Mouse (Mus musculus): Measurements from ENCODE around the gene Cbx3. TPM values are rescaled to one million over a fixed set of nuclear protein-coding genes. Genes with fewer than 3 reads are reported as not detected.
A peak's percentile ranks its signal among the peaks of the same experiment; 100 is the strongest.

The Cbx3 gene
- polyA plus RNA-seq, 1 experiment: 8.2 TPM

DNA sequence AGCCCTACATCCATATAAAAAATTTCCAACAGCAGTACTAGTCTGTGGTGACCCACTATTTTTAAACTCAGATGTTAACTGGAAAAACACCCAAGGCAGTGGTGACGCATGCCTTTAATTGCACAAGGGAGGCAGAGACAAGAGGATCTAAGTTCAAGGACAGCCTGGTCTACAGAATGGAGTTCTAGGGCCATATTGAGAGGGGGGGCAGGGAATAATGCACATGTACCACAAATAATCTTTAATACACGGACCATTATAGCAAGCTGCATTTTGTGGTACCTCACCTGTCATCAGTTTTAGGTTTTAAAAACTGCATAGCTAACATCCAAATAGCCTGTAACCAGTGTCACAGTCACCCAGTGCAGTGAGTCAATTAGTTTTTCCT, 11.2 kb upstream of the Cbx3 start:
- no peaks in the 10 kb centered on the region for H3K36me3 ChIP-seq (ENCODE audit: control insufficient read depth, insufficient read depth, low read length)
- no peaks in the 10 kb centered on the region for H3K27me3 ChIP-seq (ENCODE audit: control insufficient read depth, insufficient read depth, low read length)
- TF ChIP-seq POLR2A (IDR thresholded peaks at IDR 0.05; ENCODE audit: control insufficient read depth, low read depth, low read length) (no peak), CTCF (IDR thresholded peaks at IDR 0.05; ENCODE audit: control insufficient read depth, insufficient read depth, insufficient replicate concordance, low read depth, low read length) (no peak)
- H3K27ac ChIP-seq (ENCODE audit: control insufficient read depth, insufficient read depth, low read depth, low read length): no peak overlapping the region
- no peaks in the 10 kb centered on the region for H3K4me1 ChIP-seq (ENCODE audit: control insufficient read depth, insufficient read depth, low read length)
- no peak overlapping the region for H3K4me3 ChIP-seq (ENCODE audit: control insufficient read depth, low read depth, low read length)

DNA sequence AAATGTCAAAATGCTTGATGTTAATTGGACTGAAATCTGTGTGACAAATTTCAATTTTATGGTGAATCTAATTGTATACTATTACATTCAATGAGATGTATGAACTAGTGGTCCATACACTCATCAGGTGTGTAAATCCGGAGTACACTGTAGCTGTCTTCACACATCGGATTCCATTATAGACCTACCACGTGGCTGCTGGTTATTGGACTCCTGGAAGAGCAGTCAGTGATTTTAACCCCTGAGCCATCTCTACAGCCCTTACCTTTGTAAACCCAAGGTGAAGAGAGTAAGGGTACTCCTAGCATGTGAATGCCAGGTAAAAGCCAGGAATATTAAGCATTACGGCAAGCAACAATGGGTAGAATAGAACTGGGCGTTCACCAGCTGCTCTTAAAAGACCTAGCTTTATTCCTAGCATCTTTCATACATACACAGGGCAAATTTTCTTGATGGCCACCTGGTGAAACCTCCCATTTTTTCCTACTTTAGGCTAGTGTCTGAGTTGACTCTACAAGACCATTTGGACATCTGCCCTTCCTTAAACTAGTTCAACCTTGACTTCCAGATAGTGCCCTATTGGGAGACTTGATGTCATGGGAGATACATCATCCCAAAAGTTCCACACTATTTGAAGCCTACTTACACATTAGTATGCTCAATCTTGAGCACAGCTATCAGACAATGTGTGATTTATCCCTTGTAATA, 10.7 kb upstream of the Cbx3 start:
- Histone ChIP-seq H3K27ac (ENCODE audit: control insufficient read depth, insufficient read depth, low read depth, low read length) (no peak overlapping the region), H3K27me3 (ENCODE audit: control insufficient read depth, insufficient read depth, low read length) (no peaks in the 10 kb centered on the region), H3K36me3 (ENCODE audit: control insufficient read depth, insufficient read depth, low read length) (no peaks in the 10 kb centered on the region), H3K4me3 (ENCODE audit: control insufficient read depth, low read depth, low read length) (no peak overlapping the region), H3K4me1 (ENCODE audit: control insufficient read depth, insufficient read depth, low read length) (no peaks in the 10 kb centered on the region)
- no peak for TF ChIP-seq CTCF (IDR thresholded peaks at IDR 0.05; ENCODE audit: control insufficient read depth, insufficient read depth, insufficient replicate concordance, low read depth, low read length)
- TF ChIP-seq POLR2A (IDR thresholded peaks at IDR 0.05; ENCODE audit: control insufficient read depth, low read depth, low read length): no peak

DNA sequence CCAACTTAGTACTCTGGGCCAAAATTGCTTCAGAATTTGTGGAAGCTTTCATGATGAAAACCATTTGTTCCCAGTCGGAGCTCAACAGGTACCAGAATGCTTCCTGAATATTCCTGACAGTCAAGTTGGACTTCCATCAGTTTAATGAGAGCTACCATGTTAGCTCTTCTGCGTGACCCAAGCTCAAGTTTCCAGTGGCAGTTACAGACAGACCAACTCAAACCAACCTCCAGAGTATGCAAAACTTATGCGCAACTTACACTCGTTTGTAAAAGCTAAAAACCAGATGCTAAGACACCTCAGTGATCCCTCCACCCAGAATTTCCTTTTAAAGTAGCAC, 10.2 kb upstream of the Cbx3 start:
- Histone ChIP-seq H3K27ac (ENCODE audit: control insufficient read depth, insufficient read depth, low read depth, low read length) (no peak overlapping the region), H3K27me3 (ENCODE audit: control insufficient read depth, insufficient read depth, low read length) (no peaks in the 10 kb centered on the region), H3K36me3 (ENCODE audit: control insufficient read depth, insufficient read depth, low read length) (no peaks in the 10 kb centered on the region), H3K4me1 (ENCODE audit: control insufficient read depth, insufficient read depth, low read length) (no peaks in the 10 kb centered on the region), H3K4me3 (ENCODE audit: control insufficient read depth, low read depth, low read length) (no peak overlapping the region)
- TF ChIP-seq CTCF (IDR thresholded peaks at IDR 0.05; ENCODE audit: control insufficient read depth, insufficient read depth, insufficient replicate concordance, low read depth, low read length) (no peak), POLR2A (IDR thresholded peaks at IDR 0.05; ENCODE audit: control insufficient read depth, low read depth, low read length) (no peak)

DNA sequence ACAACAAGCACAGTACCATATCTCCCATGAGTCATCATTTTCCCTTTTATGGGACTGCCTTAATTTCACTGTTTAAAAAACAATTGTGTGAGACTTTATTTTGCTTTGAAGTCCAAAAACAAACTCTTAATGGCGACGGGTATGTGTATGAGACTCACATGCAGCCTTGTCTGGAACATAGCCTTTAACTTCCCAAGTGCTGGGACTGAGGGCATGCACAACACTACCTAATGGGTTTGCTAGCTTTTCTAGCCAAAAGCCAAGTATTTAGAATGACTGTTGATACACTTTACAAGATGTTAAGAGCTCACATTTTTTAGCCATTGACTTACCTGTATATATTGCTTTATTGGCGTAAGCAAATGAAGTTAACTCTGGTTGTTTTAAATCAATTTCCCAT, 9.8 kb upstream of the Cbx3 start:
- H3K27ac ChIP-seq (ENCODE audit: control insufficient read depth, insufficient read depth, low read depth, low read length): no peak overlapping the region
- no peaks in the 10 kb centered on the region for H3K36me3 ChIP-seq (ENCODE audit: control insufficient read depth, insufficient read depth, low read length)

DNA sequence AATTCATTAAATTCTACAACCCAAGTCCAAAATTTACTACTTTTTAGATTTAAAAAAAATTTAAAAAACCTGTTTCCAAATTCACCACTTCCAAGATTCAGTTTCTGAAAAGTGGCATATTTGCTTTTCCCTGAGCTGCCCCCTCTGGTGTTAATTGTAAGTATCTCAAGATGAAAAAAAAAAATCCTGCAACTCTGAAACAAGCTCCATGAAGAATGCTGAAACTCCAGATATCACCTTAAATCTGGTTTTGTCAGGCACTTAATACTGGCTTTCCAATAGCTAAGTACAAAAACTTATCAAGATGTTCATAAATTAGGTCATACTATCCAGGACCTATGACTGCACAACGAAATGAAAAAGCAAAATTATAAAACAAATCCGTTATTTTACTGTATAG, 2.5 kb upstream of the Cbx3 start:
- Histone ChIP-seq H3K4me3 (ENCODE audit: control insufficient read depth, low read depth, low read length) (no peak overlapping the region), H3K27me3 (ENCODE audit: control insufficient read depth, insufficient read depth, low read length) (no peaks in the 10 kb centered on the region), H3K36me3 (ENCODE audit: control insufficient read depth, insufficient read depth, low read length) (peaks cover 3% of the 10 kb centered on the region), H3K4me1 (ENCODE audit: control insufficient read depth, insufficient read depth, low read length) (peaks cover 2% of the 10 kb centered on the region; the same call in 1 of the 2 replicates), H3K27ac (ENCODE audit: control insufficient read depth, insufficient read depth, low read depth, low read length) (no peak overlapping the region)
- TF ChIP-seq POLR2A (IDR thresholded peaks at IDR 0.05; ENCODE audit: control insufficient read depth, low read depth, low read length) (no peak), CTCF (IDR thresholded peaks at IDR 0.05; ENCODE audit: control insufficient read depth, insufficient read depth, insufficient replicate concordance, low read depth, low read length) (no peak)

More for the DNA sequence above, 9.8 kb upstream of the Cbx3 start:
- Histone ChIP-seq H3K4me3 (ENCODE audit: control insufficient read depth, low read depth, low read length) (no peak overlapping the region), H3K4me1 (ENCODE audit: control insufficient read depth, insufficient read depth, low read length) (no peaks in the 10 kb centered on the region), H3K27me3 (ENCODE audit: control insufficient read depth, insufficient read depth, low read length) (no peaks in the 10 kb centered on the region)
- TF ChIP-seq POLR2A (IDR thresholded peaks at IDR 0.05; ENCODE audit: control insufficient read depth, low read depth, low read length): no peak
- no peak for TF ChIP-seq CTCF (IDR thresholded peaks at IDR 0.05; ENCODE audit: control insufficient read depth, insufficient read depth, insufficient replicate concordance, low read depth, low read length)

DNA sequence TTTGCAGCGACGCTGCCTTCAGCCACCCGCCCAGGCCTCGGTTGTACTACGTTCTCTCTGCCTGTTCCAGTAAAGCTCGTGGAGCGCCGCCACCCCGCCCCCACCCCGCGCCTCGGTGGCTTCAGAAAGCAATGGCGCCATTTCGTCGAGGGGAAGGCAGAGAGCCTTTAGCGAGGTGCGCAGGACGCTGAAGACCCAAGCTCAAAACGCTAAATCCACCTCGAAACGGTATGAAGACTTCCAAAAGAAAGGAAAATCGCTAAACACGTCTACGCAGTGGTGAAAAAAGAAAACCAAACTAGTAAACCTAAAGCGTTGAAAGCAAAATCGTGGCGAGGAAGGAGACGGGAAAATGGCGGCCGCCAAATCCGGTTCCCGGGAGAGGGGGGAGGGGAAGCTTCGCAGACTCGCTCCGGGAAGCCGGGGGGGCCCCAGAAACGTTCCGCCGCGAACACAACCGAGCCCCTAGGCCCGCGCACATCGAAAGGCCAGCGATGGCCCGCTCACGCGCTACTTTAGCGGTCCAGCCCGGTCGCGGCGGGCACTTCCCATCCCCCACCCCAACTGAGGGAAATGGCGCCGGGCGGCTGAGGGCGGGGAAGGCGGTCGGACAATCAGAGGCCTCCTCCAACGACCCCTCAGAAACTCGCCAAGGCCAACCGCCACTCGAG, 1.1 kb upstream of the Cbx3 start:
- Histone ChIP-seq H3K27me3 (ENCODE audit: control insufficient read depth, insufficient read depth, low read length) (no peaks in the 10 kb centered on the region), H3K36me3 (ENCODE audit: control insufficient read depth, insufficient read depth, low read length) (peaks cover 3% of the 10 kb centered on the region), H3K27ac (ENCODE audit: control insufficient read depth, insufficient read depth, low read depth, low read length) (peak overlapping the region; percentile 100)

DNA sequence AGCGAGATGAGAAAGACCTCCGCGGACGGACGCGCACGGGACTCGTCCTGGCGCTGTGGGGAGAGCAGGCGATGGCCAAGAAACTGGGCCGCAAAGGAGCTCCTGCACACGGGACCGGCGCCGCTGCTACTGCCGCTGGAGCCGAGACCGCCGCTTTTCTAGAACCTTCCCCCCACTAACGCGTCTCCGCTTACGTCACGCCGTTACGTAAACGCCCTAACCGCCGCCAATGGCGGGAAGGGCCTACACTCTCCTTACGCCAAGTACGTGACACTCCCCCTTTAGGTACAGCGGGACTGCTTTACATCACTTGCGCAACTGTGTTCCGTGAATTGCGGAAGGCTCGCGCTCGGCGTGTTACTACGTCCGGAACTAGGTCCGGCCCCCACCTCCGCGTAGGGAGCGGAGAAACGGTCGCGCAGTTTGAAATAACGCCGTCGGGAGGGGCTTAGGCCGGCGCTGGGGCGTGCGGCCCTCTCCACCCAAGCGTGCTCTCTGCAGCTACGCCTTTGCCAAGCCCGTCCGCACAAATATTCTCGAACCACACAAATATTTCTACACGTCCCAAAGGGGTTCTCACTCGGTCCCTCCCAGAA, 347 bp upstream of the Cbx3 start, which contains the start of gene Hnrnpa2b1:
TSS of gene Hnrnpa2b1 (minus strand) at position 180 of the 596 bp plus-strand sequence.
- H3K36me3 ChIP-seq (ENCODE audit: control insufficient read depth, insufficient read depth, low read length): peaks cover 3% of the 10 kb centered on the region
- TF ChIP-seq CTCF (IDR thresholded peaks at IDR 0.05; ENCODE audit: control insufficient read depth, insufficient read depth, insufficient replicate concordance, low read depth, low read length) (no peak), POLR2A (IDR thresholded peaks at IDR 0.05; ENCODE audit: control insufficient read depth, low read depth, low read length) (peak; percentile 100)
- H3K27me3 ChIP-seq (ENCODE audit: control insufficient read depth, insufficient read depth, low read length): no peaks in the 10 kb centered on the region
- peaks cover 2% of the 10 kb centered on the region; the same call in 1 of the 2 replicates for H3K4me1 ChIP-seq (ENCODE audit: control insufficient read depth, insufficient read depth, low read length)
- H3K4me3 ChIP-seq (ENCODE audit: control insufficient read depth, low read depth, low read length): peak within 1 kb of the TSS; percentile 94
- H3K27ac ChIP-seq (ENCODE audit: control insufficient read depth, insufficient read depth, low read depth, low read length): peak within 1 kb of the TSS; percentile 100

More for the DNA sequence above, 1.1 kb upstream of the Cbx3 start:
- peak; percentile 53 for TF ChIP-seq POLR2A (IDR thresholded peaks at IDR 0.05; ENCODE audit: control insufficient read depth, low read depth, low read length)
- no peak for TF ChIP-seq CTCF (IDR thresholded peaks at IDR 0.05; ENCODE audit: control insufficient read depth, insufficient read depth, insufficient replicate concordance, low read depth, low read length)
- H3K4me1 ChIP-seq (ENCODE audit: control insufficient read depth, insufficient read depth, low read length): peaks cover 2% of the 10 kb centered on the region; the same call in 1 of the 2 replicates
- peak overlapping the region; percentile 94 for H3K4me3 ChIP-seq (ENCODE audit: control insufficient read depth, low read depth, low read length)
